Mouse (Mus musculus) spleen, adult 2 months (tissue): ENCODE measurements around the gene Itga7.
"Not testable (repeated sequence)": the region's sequence is repeated elsewhere in the genome, so short reads cannot be mapped to it uniquely, and the experiment has no call there.

Source experiments
- CTCF ChIP-seq: fragments of 200-500 bp; IDR thresholded peaks from 2 replicates; pipeline ENCODE4 v1.5.1; 2011; ENCODE audit warnings: mild to moderate bottlenecking, inconsistent platforms; ENCODE audit not compliant: insufficient read depth, insufficient read length, insufficient replicate concordance; ENCODE audit errors: extremely low read depth
- POLR2A ChIP-seq: fragments of 200-500 bp; IDR thresholded peaks from 2 replicates; pipeline ENCODE4 v1.6.1; 2011; ENCODE audit warnings: low read depth, low read length, inconsistent platforms

- not testable (repeated sequence) for TF ChIP-seq CTCF, POLR2A
Observed at GRCm38 (mm10) chr10:128989131-128989530, 55.5 kb downstream of the Itga7 start, which contains the start of gene Olfr9.
